Mouse (Mus musculus) lung, adult 2 months (tissue): ENCODE measurements around the gene Uspl1. TPM values are rescaled to one million over a fixed set of nuclear protein-coding genes. Genes with fewer than 3 reads are reported as not detected.

Experiments
- DNase-seq: peaks from one replicate; pipeline ENCODE4 v3.0.0; 2022
- H3K4me1 ChIP-seq: fragments of 200-500 bp; 2 replicates; pipeline ENCODE4 v1.6.1; 2011; ENCODE audit warnings: low read length; ENCODE audit not compliant: control insufficient read depth, insufficient read depth
- H3K4me3 ChIP-seq: fragments of 200-500 bp; replicated peaks from 2 replicates; pipeline ENCODE3; 2011; ENCODE audit warnings: low read depth, mild to moderate bottlenecking, control low read depth, low read length; ENCODE audit errors: extremely low read depth
- CTCF ChIP-seq: fragments of 200-500 bp; IDR thresholded peaks from 2 replicates; pipeline ENCODE4 v1.5.1; 2011; ENCODE audit warnings: mild to moderate bottlenecking, low read length, control low read depth; ENCODE audit not compliant: insufficient read depth
- POLR2A ChIP-seq: fragments of 200-500 bp; IDR thresholded peaks from 2 replicates; pipeline ENCODE4 v1.6.1; 2011; ENCODE audit warnings: low read depth, mild to moderate bottlenecking, control low read depth, low read length, borderline replicate concordance; ENCODE audit errors: extremely low read depth
- WGBS: fragments of 180-500 bp; shearing (Covaris S2); methylation state at CpG from one replicate; pipeline ENCODE4 v1.1.7; 2018; 5-methylcytosine and 5-hydroxymethylcytosine counted together
- polyA plus RNA-seq: library from polyadenylated mRNA; depleted of rRNA; stranded (reverse); fragments of >200 nt; gene quantifications from 2 replicates; pipeline ENCODE4 v1.2.3, GENCODE M21; 2012

The Uspl1 gene
- polyA plus RNA-seq, 1 experiment, result 10.5 TPM

GRCm38 (mm10) chr5:149205265-149205664 lies 21.1 kb downstream of the Uspl1 start:
- WGBS, result 81% methylated on average over 8 of the region's 8 CpGs
- Histone ChIP-seq H3K4me1 (no peaks in the 10 kb centered on the region; the same call in 1 of the 2 replicates), H3K4me3 (no peak overlapping the region)
- no peak for DNase-seq
- TF ChIP-seq POLR2A, result no peak
- TF ChIP-seq CTCF, result no peak

DNA sequence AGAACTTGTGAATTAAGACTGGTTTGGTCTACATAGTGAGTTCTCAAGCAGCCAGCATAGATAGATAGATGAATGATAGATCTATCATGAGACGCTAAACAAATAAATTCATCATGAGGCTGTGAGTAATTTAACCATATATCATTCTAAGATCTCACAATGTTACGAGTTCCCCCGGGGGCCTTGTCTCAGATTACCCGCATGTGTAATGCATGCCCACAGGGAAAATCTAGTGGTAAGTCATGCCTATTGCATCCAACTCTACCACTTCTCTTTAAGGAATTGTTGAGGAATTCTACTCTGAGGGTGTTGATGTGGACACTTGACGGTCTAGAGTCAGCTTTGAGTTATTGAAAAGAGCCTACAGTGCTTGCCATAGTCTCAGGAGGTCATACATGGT lies 22.1 kb downstream of the Uspl1 start:
- Histone ChIP-seq H3K4me3 (no peak overlapping the region), H3K4me1 (no peaks in the 10 kb centered on the region; the same call in 1 of the 2 replicates)
- no peak for DNase-seq
- 88% methylated on average over 5 of the region's 5 CpGs for WGBS
- TF ChIP-seq CTCF, result no peak
- no peak for TF ChIP-seq POLR2A

- WGBS, result 75% methylated on average over 6 of the region's 6 CpGs
- TF ChIP-seq CTCF, result no peak
- no peak for TF ChIP-seq POLR2A
- Histone ChIP-seq H3K4me3 (no peak overlapping the region), H3K4me1 (no peaks in the 10 kb centered on the region; the same call in 1 of the 2 replicates)
- DNase-seq, result no peak
These were observed 23.5 kb downstream of the Uspl1 start for GRCm38 (mm10) chr5:149207661-149208060.

DNA sequence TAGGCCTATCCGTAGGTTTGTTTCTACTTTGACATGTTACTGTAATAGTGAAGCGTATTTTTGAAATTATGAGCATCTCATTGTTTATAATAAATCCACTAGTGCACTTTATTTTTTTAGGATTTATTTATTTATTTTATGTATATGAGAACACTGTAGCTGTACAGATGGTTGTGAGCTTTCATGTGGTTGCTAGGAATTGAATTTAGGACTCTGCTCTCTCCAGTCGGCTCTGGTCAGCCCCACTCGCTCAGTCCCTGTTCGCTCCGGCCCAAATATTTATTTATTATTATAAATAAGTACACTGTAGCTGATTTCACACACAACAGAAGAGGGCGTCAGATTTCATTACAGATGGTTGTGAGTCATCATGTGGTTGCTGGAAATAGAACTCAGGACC lies 24.6 kb downstream of the Uspl1 start:
- no peak for DNase-seq
- TF ChIP-seq CTCF (no peak), POLR2A (no peak)
- WGBS, result 83% methylated on average over 7 of the region's 7 CpGs

GRCm38 (mm10) chr5:149209328-149209727 lies 25.2 kb downstream of the Uspl1 start:
- DNase-seq, result no peak
- Histone ChIP-seq H3K4me1 (no peaks in the 10 kb centered on the region; the same call in 1 of the 2 replicates), H3K4me3 (no peak overlapping the region)
- 70% methylated on average over 8 of the region's 8 CpGs for WGBS
- TF ChIP-seq POLR2A (no peak), CTCF (no peak)

More for the DNA sequence above, 24.6 kb downstream of the Uspl1 start:
- no peak overlapping the region for H3K4me3 ChIP-seq
- H3K4me1 ChIP-seq, result no peaks in the 10 kb centered on the region; the same call in 1 of the 2 replicates

- no peak for TF ChIP-seq POLR2A
- no peak for TF ChIP-seq CTCF
- no peak overlapping the region for H3K4me3 ChIP-seq
- DNase-seq, result no peak
- WGBS, result 94% methylated on average over 4 of the region's 4 CpGs
- H3K4me1 ChIP-seq, result no peaks in the 10 kb centered on the region; the same call in 1 of the 2 replicates
These were observed 26.9 kb downstream of the Uspl1 start for GRCm38 (mm10) chr5:149211041-149211440.

DNA sequence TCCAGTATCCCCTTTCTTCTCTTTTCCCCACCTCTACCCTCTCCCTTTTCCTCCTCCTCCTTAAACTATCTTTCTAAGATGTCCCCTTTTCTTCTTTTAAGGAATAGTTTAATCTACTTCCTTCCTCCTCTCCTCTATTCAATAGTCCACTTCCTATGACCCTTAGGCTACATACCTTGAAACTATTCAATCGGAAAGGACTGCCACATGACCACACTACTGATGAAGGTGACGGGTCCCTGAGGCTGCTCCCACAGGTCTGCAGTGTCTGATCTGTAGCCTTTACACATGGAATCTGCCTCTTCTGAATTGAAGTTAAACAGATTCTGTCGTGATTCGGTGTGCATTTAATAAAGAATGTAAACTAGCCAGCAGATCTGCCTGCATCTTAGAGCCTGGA lies 28.7 kb downstream of the Uspl1 start:
- Histone ChIP-seq H3K4me3 (no peak overlapping the region), H3K4me1 (no peaks in the 10 kb centered on the region; the same call in 1 of the 2 replicates)
- 77% methylated on average over 4 of the region's 4 CpGs for WGBS
- TF ChIP-seq CTCF (no peak), POLR2A (no peak)
- DNase-seq, result no peak

DNA sequence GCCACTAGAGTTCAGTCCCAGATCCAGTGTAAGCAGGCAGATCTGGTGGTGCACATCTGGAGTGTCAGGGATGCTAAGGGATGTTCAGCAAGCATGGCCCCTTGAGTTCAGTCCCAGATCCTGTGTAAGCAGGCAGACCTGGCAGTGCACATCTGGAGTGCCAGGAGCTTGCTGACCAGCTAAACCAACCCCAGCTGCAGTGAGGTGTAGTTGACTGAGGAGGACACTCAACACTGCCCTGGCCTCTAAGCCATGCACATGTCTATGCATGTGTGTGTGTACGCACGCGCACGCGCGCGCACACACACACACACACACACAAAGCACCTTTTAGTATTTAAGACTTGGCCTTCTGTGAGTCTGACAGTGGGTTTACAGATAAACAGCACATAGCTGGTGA lies 31.4 kb downstream of the Uspl1 start:
- no peak for DNase-seq
- H3K4me1 ChIP-seq, result no peaks in the 10 kb centered on the region
- WGBS, result 97% methylated on average over 7 of the region's 7 CpGs
- H3K4me3 ChIP-seq, result no peak overlapping the region
- TF ChIP-seq POLR2A (no peak), CTCF (no peak)

DNA sequence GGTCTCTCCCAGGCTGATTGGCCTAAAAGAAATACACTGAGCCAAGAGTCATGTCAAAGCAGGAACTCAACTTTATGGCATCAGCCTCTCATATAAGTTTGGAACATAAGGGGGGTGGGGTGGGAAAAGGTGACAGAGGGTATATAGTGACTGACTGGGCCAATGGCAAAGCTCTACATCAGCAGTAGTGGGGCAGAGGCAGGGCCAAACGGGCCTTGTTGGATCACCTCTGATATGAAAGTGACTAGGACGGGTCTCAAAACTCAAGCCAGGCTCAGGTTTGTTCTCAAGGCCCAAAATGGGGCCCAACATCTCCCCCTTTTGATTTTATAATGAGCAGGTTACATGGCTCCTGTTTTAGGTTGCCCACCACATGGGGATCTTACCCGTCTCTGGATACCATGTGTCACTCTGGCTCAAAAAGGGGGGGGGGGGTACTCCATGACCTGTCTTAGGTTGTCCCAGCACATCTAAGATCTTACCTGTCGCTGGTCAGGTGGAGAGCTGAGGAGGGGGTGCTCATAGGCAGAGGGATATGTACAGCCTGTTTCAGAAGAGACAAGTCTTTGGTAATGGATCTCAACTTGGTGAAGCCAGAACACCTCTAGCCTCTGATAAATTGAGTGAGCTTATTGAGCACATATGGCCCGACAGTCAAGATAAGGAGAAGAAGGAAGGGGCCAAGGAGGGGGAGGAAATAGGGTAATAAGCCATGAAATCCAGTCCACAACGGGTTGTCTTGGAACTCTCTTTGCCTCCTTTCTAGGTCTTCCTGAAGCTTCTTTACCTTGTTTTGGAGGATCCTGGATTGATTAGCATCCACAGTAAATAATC lies 33.6 kb downstream of the Uspl1 start:
- no peak for TF ChIP-seq CTCF
- TF ChIP-seq POLR2A, result no peak
- 70% methylated on average over 6 of the region's 6 CpGs for WGBS
- no peaks in the 10 kb centered on the region for H3K4me1 ChIP-seq
- no peak for DNase-seq
- no peak overlapping the region for H3K4me3 ChIP-seq

GRCm38 (mm10) chr5:149219493-149219892 lies 35.3 kb downstream of the Uspl1 start:
- 51% methylated on average over 3 of the region's 3 CpGs for WGBS
- DNase-seq, result no peak
- Histone ChIP-seq H3K4me1 (no peaks in the 10 kb centered on the region), H3K4me3 (no peak overlapping the region)
- no peak for TF ChIP-seq POLR2A
- TF ChIP-seq CTCF, result no peak
